Mouse (Mus musculus): ENCODE data around the gene Pgghg. TPM values are rescaled to one million over a fixed set of nuclear protein-coding genes. Genes with fewer than 3 reads are reported as not detected.

Pgghg gene
- polyA plus RNA-seq (2014; fragmentation: Nextera tagmentation; extraction: Ambion mirVana) = 28.7 and 31.0 TPM in 2 replicates

GRCm38 (mm10) chr7:140941222-140942051 is at the start of gene Pgghg:
Gene Pgghg (plus strand): TSS chr7:140941391.
- H3K4me3 ChIP-seq (ENCODE audit: low read depth, low read length) = peak within 1 kb of the TSS; percentile 45
- H3K4me1 ChIP-seq (ENCODE audit: control insufficient read depth, insufficient read depth, low read length) = peaks cover 15% of the 10 kb centered on the region; the same call in 1 of the 2 replicates
- H3K27me3 ChIP-seq (ENCODE audit: control insufficient read depth, insufficient read depth, low read length) = no peaks in the 10 kb centered on the region
- 2% methylated on average over 33 of the region's 33 CpGs for WGBS
- H3K27ac ChIP-seq (ENCODE audit: low read length) = peak within 1 kb of the TSS; percentile 94
- H3K4me2 ChIP-seq (replicated peaks; ENCODE audit: low read depth, low read length) = peak within 1 kb of the TSS; percentile 70
- peak within 1 kb of the TSS; percentile 49 for H3K9ac ChIP-seq (replicated peaks; ENCODE audit: low read depth, low read length)
- H3K36me3 ChIP-seq (ENCODE audit: control insufficient read depth, insufficient read depth, low read length) = peaks cover 15% of the 10 kb centered on the region
- no peaks in the 10 kb centered on the region for H3K9me3 ChIP-seq (ENCODE audit: control insufficient read depth, low read depth, low read length)
- peak; percentile 88 for ATAC-seq (ENCODE audit: insufficient number of reproducible peaks, insufficient read depth, low FRiP score, low read depth)

GRCm38 (mm10) chr7:140894031-140894430 is 47.2 kb upstream of the Pgghg start:
- Histone ChIP-seq H3K9ac (replicated peaks; ENCODE audit: low read depth, low read length) (no peak overlapping the region), H3K4me3 (ENCODE audit: low read depth, low read length) (no peak overlapping the region), H3K27me3 (ENCODE audit: control insufficient read depth, insufficient read depth, low read length) (no peaks in the 10 kb centered on the region), H3K9me3 (ENCODE audit: control insufficient read depth, low read depth, low read length) (no peaks in the 10 kb centered on the region), H3K4me1 (ENCODE audit: control insufficient read depth, insufficient read depth, low read length) (no peaks in the 10 kb centered on the region), H3K36me3 (ENCODE audit: control insufficient read depth, insufficient read depth, low read length) (peaks cover 58% of the 10 kb centered on the region), H3K4me2 (replicated peaks; ENCODE audit: low read depth, low read length) (no peak overlapping the region), H3K27ac (ENCODE audit: low read length) (no peak overlapping the region)
- 91% methylated on average over 7 of the region's 7 CpGs for WGBS
- no peak for ATAC-seq (ENCODE audit: insufficient number of reproducible peaks, insufficient read depth, low FRiP score, low read depth)

- H3K4me1 ChIP-seq (ENCODE audit: control insufficient read depth, insufficient read depth, low read length) = no peaks in the 10 kb centered on the region
- no peak overlapping the region for H3K27ac ChIP-seq (ENCODE audit: low read length)
- no peak overlapping the region for H3K4me3 ChIP-seq (ENCODE audit: low read depth, low read length)
- no peak overlapping the region for H3K9ac ChIP-seq (replicated peaks; ENCODE audit: low read depth, low read length)
- no peaks in the 10 kb centered on the region for H3K27me3 ChIP-seq (ENCODE audit: control insufficient read depth, insufficient read depth, low read length)
- peaks cover 55% of the 10 kb centered on the region for H3K36me3 ChIP-seq (ENCODE audit: control insufficient read depth, insufficient read depth, low read length)
- WGBS = 97% methylated on average over 3 of the region's 3 CpGs
- H3K9me3 ChIP-seq (ENCODE audit: control insufficient read depth, low read depth, low read length) = no peaks in the 10 kb centered on the region
- no peak for ATAC-seq (ENCODE audit: insufficient number of reproducible peaks, insufficient read depth, low FRiP score, low read depth)
- no peak overlapping the region for H3K4me2 ChIP-seq (replicated peaks; ENCODE audit: low read depth, low read length)
These were observed 46.6 kb upstream of the Pgghg start for GRCm38 (mm10) chr7:140894611-140895010.

- peaks cover 36% of the 10 kb centered on the region for H3K36me3 ChIP-seq (ENCODE audit: control insufficient read depth, insufficient read depth, low read length)
- no peaks in the 10 kb centered on the region for H3K4me1 ChIP-seq (ENCODE audit: control insufficient read depth, insufficient read depth, low read length)
- 87% methylated on average over 7 of the region's 7 CpGs for WGBS
- no peaks in the 10 kb centered on the region for H3K9me3 ChIP-seq (ENCODE audit: control insufficient read depth, low read depth, low read length)
- H3K27me3 ChIP-seq (ENCODE audit: control insufficient read depth, insufficient read depth, low read length) = no peaks in the 10 kb centered on the region
- ATAC-seq (ENCODE audit: insufficient number of reproducible peaks, insufficient read depth, low FRiP score, low read depth) = no peak
- no peak overlapping the region for H3K27ac ChIP-seq (ENCODE audit: low read length)
- no peak overlapping the region for H3K4me3 ChIP-seq (ENCODE audit: low read depth, low read length)
- no peak overlapping the region for H3K4me2 ChIP-seq (replicated peaks; ENCODE audit: low read depth, low read length)
- H3K9ac ChIP-seq (replicated peaks; ENCODE audit: low read depth, low read length) = no peak overlapping the region
These were observed 43.3 kb upstream of the Pgghg start for GRCm38 (mm10) chr7:140897863-140898262.

- Histone ChIP-seq H3K4me1 (ENCODE audit: control insufficient read depth, insufficient read depth, low read length) (no peaks in the 10 kb centered on the region), H3K9me3 (ENCODE audit: control insufficient read depth, low read depth, low read length) (no peaks in the 10 kb centered on the region), H3K27me3 (ENCODE audit: control insufficient read depth, insufficient read depth, low read length) (no peaks in the 10 kb centered on the region), H3K36me3 (ENCODE audit: control insufficient read depth, insufficient read depth, low read length) (peaks cover 34% of the 10 kb centered on the region), H3K4me3 (ENCODE audit: low read depth, low read length) (no peak overlapping the region), H3K4me2 (replicated peaks; ENCODE audit: low read depth, low read length) (no peak overlapping the region), H3K27ac (ENCODE audit: low read length) (no peak overlapping the region), H3K9ac (replicated peaks; ENCODE audit: low read depth, low read length) (no peak overlapping the region)
- 69% methylated on average over 3 of the region's 3 CpGs for WGBS
- no peak for ATAC-seq (ENCODE audit: insufficient number of reproducible peaks, insufficient read depth, low FRiP score, low read depth)
These were observed 42.1 kb upstream of the Pgghg start for GRCm38 (mm10) chr7:140899121-140899520.

- no peak within 1 kb of the TSS for H3K27ac ChIP-seq (ENCODE audit: low read length)
These were observed 41.0 kb upstream of the Pgghg start, which contains the start of gene Cox8b for GRCm38 (mm10) chr7:140900220-140900619. Gene Cox8b (minus strand): TSS chr7:140900446.

GRCm38 (mm10) chr7:140902036-140902875 is 38.9 kb upstream of the Pgghg start:
- WGBS = 79% methylated on average over 15 of the region's 15 CpGs
- no peak overlapping the region for H3K9ac ChIP-seq (replicated peaks; ENCODE audit: low read depth, low read length)

More at GRCm38 (mm10) chr7:140900220-140900619, 41.0 kb upstream of the Pgghg start, which contains the start of gene Cox8b:
- H3K9me3 ChIP-seq (ENCODE audit: control insufficient read depth, low read depth, low read length) = no peaks in the 10 kb centered on the region
- H3K4me2 ChIP-seq (replicated peaks; ENCODE audit: low read depth, low read length) = no peak within 1 kb of the TSS
- H3K4me3 ChIP-seq (ENCODE audit: low read depth, low read length) = no peak within 1 kb of the TSS
- no peak for ATAC-seq (ENCODE audit: insufficient number of reproducible peaks, insufficient read depth, low FRiP score, low read depth)
- WGBS = 51% methylated on average over 10 of the region's 10 CpGs
- H3K27me3 ChIP-seq (ENCODE audit: control insufficient read depth, insufficient read depth, low read length) = no peaks in the 10 kb centered on the region
- no peak within 1 kb of the TSS for H3K9ac ChIP-seq (replicated peaks; ENCODE audit: low read depth, low read length)
- peaks cover 27% of the 10 kb centered on the region for H3K36me3 ChIP-seq (ENCODE audit: control insufficient read depth, insufficient read depth, low read length)
- no peaks in the 10 kb centered on the region for H3K4me1 ChIP-seq (ENCODE audit: control insufficient read depth, insufficient read depth, low read length)

GRCm38 (mm10) chr7:140903212-140903611 is 38.0 kb upstream of the Pgghg start:
- WGBS = 24% methylated on average over 13 of the region's 13 CpGs
- Histone ChIP-seq H3K36me3 (ENCODE audit: control insufficient read depth, insufficient read depth, low read length) (peaks cover 10% of the 10 kb centered on the region), H3K9me3 (ENCODE audit: control insufficient read depth, low read depth, low read length) (no peaks in the 10 kb centered on the region), H3K27me3 (ENCODE audit: control insufficient read depth, insufficient read depth, low read length) (no peaks in the 10 kb centered on the region), H3K4me2 (replicated peaks; ENCODE audit: low read depth, low read length) (no peak overlapping the region), H3K4me3 (ENCODE audit: low read depth, low read length) (no peak overlapping the region), H3K27ac (ENCODE audit: low read length) (no peak overlapping the region), H3K9ac (replicated peaks; ENCODE audit: low read depth, low read length) (no peak overlapping the region), H3K4me1 (ENCODE audit: control insufficient read depth, insufficient read depth, low read length) (no peaks in the 10 kb centered on the region)
- peak; percentile 35; the same call in 1 of the 2 replicates for ATAC-seq (ENCODE audit: insufficient number of reproducible peaks, insufficient read depth, low FRiP score, low read depth)

More at GRCm38 (mm10) chr7:140902036-140902875, 38.9 kb upstream of the Pgghg start:
- Histone ChIP-seq H3K4me3 (ENCODE audit: low read depth, low read length) (no peak overlapping the region), H3K36me3 (ENCODE audit: control insufficient read depth, insufficient read depth, low read length) (peaks cover 18% of the 10 kb centered on the region), H3K4me2 (replicated peaks; ENCODE audit: low read depth, low read length) (no peak overlapping the region), H3K9me3 (ENCODE audit: control insufficient read depth, low read depth, low read length) (no peaks in the 10 kb centered on the region), H3K27me3 (ENCODE audit: control insufficient read depth, insufficient read depth, low read length) (no peaks in the 10 kb centered on the region), H3K27ac (ENCODE audit: low read length) (no peak overlapping the region), H3K4me1 (ENCODE audit: control insufficient read depth, insufficient read depth, low read length) (no peaks in the 10 kb centered on the region)
- no peak for ATAC-seq (ENCODE audit: insufficient number of reproducible peaks, insufficient read depth, low FRiP score, low read depth)

Measured in stomach, embryonic 14.5 days (tissue).